Comparison of ENCODE assay signal across 24 mouse cellular contexts in the genomic region with DNA sequence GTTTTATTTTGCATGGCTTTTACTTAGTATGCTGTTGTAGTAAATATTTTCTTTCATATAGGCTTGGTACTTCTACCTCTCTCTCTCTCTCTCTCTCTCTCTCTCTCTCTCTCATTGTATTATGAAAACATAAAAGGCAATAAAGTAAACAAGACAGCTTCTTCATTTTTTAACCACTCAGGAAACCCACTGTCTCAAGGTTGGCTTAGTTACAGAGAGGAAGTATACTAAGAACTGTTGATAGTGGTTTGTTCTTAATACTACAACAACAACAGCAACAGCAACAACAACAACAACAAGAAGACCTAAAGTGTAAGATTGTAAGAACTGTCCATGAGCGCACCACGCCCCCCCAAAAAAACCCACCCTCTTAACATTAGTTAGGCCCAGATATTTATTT. TPM values are rescaled to one million over a fixed set of nuclear protein-coding genes. Genes with fewer than 3 reads are reported as not detected.
DNase-seq lines count a peak whose midpoint lies in the region; ATAC-seq lines count a peak whose summit lies in the region.
"Had no signal": no experiment of that assay in that cellular context is flagged by ENCODE, and none has a peak within 500 bp of the region (broad histone marks: within the 10 kb centered on the region; RNA-seq: fewer than 3 reads in every experiment).

No protein-coding gene starts in this region.

- H3K27ac ChIP-seq in embryonic facial prominence, embryonic 10.5 days (replicated peaks) = no peak overlapping the region
- H3K27ac ChIP-seq: embryonic facial prominence, embryonic 12.5 days; embryonic facial prominence, embryonic 15.5 days; forebrain, embryonic 15.5 days; heart, embryonic 15.5 days; hindbrain, embryonic 14.5 days; hindbrain, postnatal 0 days; intestine, embryonic 15.5 days had no signal

- peak; percentile 32 for ATAC-seq in CD4-positive, CD25-positive, alpha-beta regulatory T cell, adult 4 months
- ATAC-seq in megakaryocyte progenitor cell, adult 5-6 weeks (replicated peaks; ENCODE audit: poor library complexity) = peak; percentile 64
- ATAC-seq: forebrain, embryonic 15.5 days; hindbrain, postnatal 0 days; intestine, embryonic 15.5 days had no signal

- WGBS in embryonic facial prominence, embryonic 10.5 days = 98% methylated on average over 2 of the region's 2 CpGs

- no peaks in the 10 kb centered on the region for H3K4me1 ChIP-seq in embryonic facial prominence, embryonic 10.5 days
- H3K4me1 ChIP-seq: embryonic facial prominence, embryonic 12.5 days; embryonic facial prominence, embryonic 15.5 days; forebrain, embryonic 15.5 days; heart, embryonic 12.5 days; heart, embryonic 15.5 days; intestine, embryonic 15.5 days had no signal

- H3K36me3 ChIP-seq in embryonic facial prominence, embryonic 10.5 days (replicated peaks) = no peaks in the 10 kb centered on the region
- H3K36me3 ChIP-seq: embryonic facial prominence, embryonic 12.5 days; embryonic facial prominence, embryonic 15.5 days; forebrain, embryonic 15.5 days; heart, embryonic 12.5 days; heart, embryonic 15.5 days; intestine, embryonic 15.5 days had no signal

- H3K4me3 ChIP-seq in embryonic facial prominence, embryonic 10.5 days = no peak overlapping the region
- H3K4me3 ChIP-seq: embryonic facial prominence, embryonic 12.5 days; embryonic facial prominence, embryonic 15.5 days; forebrain, embryonic 15.5 days; heart, embryonic 12.5 days; heart, embryonic 15.5 days; intestine, embryonic 15.5 days had no signal

- no peaks in the 10 kb centered on the region for H3K9me3 ChIP-seq in embryonic facial prominence, embryonic 10.5 days
- H3K9me3 ChIP-seq: embryonic facial prominence, embryonic 12.5 days; embryonic facial prominence, embryonic 15.5 days; forebrain, embryonic 15.5 days; heart, embryonic 12.5 days; heart, embryonic 15.5 days; intestine, embryonic 15.5 days had no signal

- H3K27me3 ChIP-seq in embryonic facial prominence, embryonic 10.5 days (replicated peaks; ENCODE audit: low read depth, poor library complexity, severe bottlenecking) = no peaks in the 10 kb centered on the region
- H3K27me3 ChIP-seq: embryonic facial prominence, embryonic 12.5 days; embryonic facial prominence, embryonic 15.5 days; forebrain, embryonic 15.5 days; heart, embryonic 12.5 days; heart, embryonic 15.5 days; intestine, embryonic 15.5 days had no signal

- intact Hi-C loops in heart, postnatal 14 days (cut with DNase I) = no loop called here

- DNase-seq in induced T-regulatory cell, adult 2 months (ENCODE audit: low read depth) = peak; percentile 9
- no peak for DNase-seq in heart, adult 11 months
- DNase-seq in embryonic facial prominence, embryonic 10.5 days (ENCODE audit: low spot score) = no peak
- no peak for DNase-seq in heart, postnatal 14 days
- DNase-seq: adrenal gland, adult 2 months; cerebellum, adult 11 months; cerebellum, adult 8-10 months; cerebellum, postnatal 10 days; cerebellum, postnatal 36 days; gastrocnemius, postnatal 25 days; heart, postnatal 10 days; heart, postnatal 4 days; kidney, adult 11 months had no signal

RNA-seq across cellular contexts. Expression of gene Qpct, which starts 8.0 kb away (rescaled TPM):
- 1 to 10 TPM; 2.3 TPM for polyA plus RNA-seq in CD4-positive, CD25-positive, alpha-beta regulatory T cell, adult 4 months (2017; shearing (Covaris generic))
- total RNA-seq in megakaryocyte progenitor cell, adult 5-6 weeks (2015) = 0.47 and 4.9 TPM in 2 replicates
- 1.2 and 1.6 TPM in 2 replicates for total RNA-seq in megakaryocyte progenitor cell, adult 5-6 weeks (2017)
- 2.9 and 3.6 TPM in 2 replicates for polyA plus RNA-seq in embryonic facial prominence, embryonic 10.5 days (2016; fragmentation: Nextera tagmentation; extraction: Ambion mirVana)
- total RNA-seq in heart, postnatal 14 days (2021) = 1 to 10 TPM; 8.9 to 9.3 TPM
- total RNA-seq: MEL had no signal

RNA-seq across cellular contexts. Expression of gene Prkd3, which starts 23.1 kb away (rescaled TPM):
- 10 to 100 TPM in 1 of 2 experiments, 1 to 10 TPM in 1; 8.1 to 11.4 TPM for polyA plus RNA-seq in CD4-positive, CD25-positive, alpha-beta regulatory T cell, adult 4 months (2017; shearing (Covaris generic))
- total RNA-seq in megakaryocyte progenitor cell, adult 5-6 weeks (2015) = 38.1 and 42.1 TPM in 2 replicates
- 40.9 and 42.0 TPM in 2 replicates for total RNA-seq in megakaryocyte progenitor cell, adult 5-6 weeks (2017)
- polyA plus RNA-seq in embryonic facial prominence, embryonic 10.5 days (2016; fragmentation: Nextera tagmentation; extraction: Ambion mirVana) = 52.4 and 54.3 TPM in 2 replicates
- 10 to 100 TPM; 22.9 to 23.8 TPM for total RNA-seq in heart, postnatal 14 days (2021)
